Mouse (Mus musculus): ENCODE measurements around the gene Acy3. TPM values are rescaled to one million over a fixed set of nuclear protein-coding genes. Genes with fewer than 3 reads are reported as not detected.

The Acy3 gene
- total and polyA plus RNA-seq, 3 experiments, result 0.25 to 0.83 TPM; not detected in 1

- DNase-seq (ENCODE audit: extremely low read depth), result no peak
- dilution Hi-C loops (cut with MboI; ENCODE audit: extremely low pct_ligation_motif_present, extremely low pct_unique_long_range_greater_than_20kb, low sequenced_read_pairs), result no loop called here
- peaks cover 45 to 73% of the 10 kb centered on the region in 2 experiments for H3K36me3 ChIP-seq (replicated peaks in 1 of 2; ENCODE audit: control insufficient read depth in 1 of 2, insufficient read depth in 1 of 2, low read length in 1 of 2)
Measured at GRCm38 (mm10) chr19:4004331-4004730, 18.0 kb downstream of the Acy3 start.

GRCm38 (mm10) chr19:4005091-4005490, 18.7 kb downstream of the Acy3 start:
- H3K27me3 ChIP-seq (replicated peaks), result no peaks in the 10 kb centered on the region

More at GRCm38 (mm10) chr19:4004331-4004730, 18.0 kb downstream of the Acy3 start:
- in situ Hi-C loops (cut with MboI; ENCODE audit: low pct_ligation_motif_present, low pct_unique_long_range_greater_than_20kb, low sequenced_read_pairs), result no loop called here
- TF ChIP-seq CHD2 (IDR thresholded peaks at IDR 0.05; ENCODE audit: low read length), result no peak
- no peak for TF ChIP-seq HCFC1 (IDR thresholded peaks at IDR 0.05; ENCODE audit: low read depth, low read length)
- TF ChIP-seq ZMIZ1 (IDR thresholded peaks at IDR 0.05; ENCODE audit: low read depth, low read length), result no peak
- TF ChIP-seq SIN3A (IDR thresholded peaks at IDR 0.05; ENCODE audit: low read length), result no peak
- no peak for TF ChIP-seq USF1 (IDR thresholded peaks at IDR 0.05; ENCODE audit: low read depth, low read length)
- no peak for TF ChIP-seq JUND (conservative IDR thresholded peaks at IDR 0.05; ENCODE audit: low read depth, low read length)
- no peak for TF ChIP-seq JUN (IDR thresholded peaks at IDR 0.05; ENCODE audit: insufficient read depth, low read depth, low read length)
- no peak for TF ChIP-seq MAX (IDR thresholded peaks at IDR 0.05; ENCODE audit: low read length)
- no peak for TF ChIP-seq POLR2A (IDR thresholded peaks at IDR 0.05; ENCODE audit: low read depth, low read length)
- TF ChIP-seq MAFK (IDR thresholded peaks at IDR 0.05; ENCODE audit: insufficient replicate concordance, low read length), result no peak
- TF ChIP-seq ELF1 (IDR thresholded peaks at IDR 0.05; ENCODE audit: low read depth, low read length), result no peak
- TF ChIP-seq ETS1 (conservative IDR thresholded peaks at IDR 0.05; ENCODE audit: low read depth, low read length), result no peak
- Histone ChIP-seq H3K9me3 (replicated peaks; ENCODE audit: low read length) (no peaks in the 10 kb centered on the region), H3K4me1 (ENCODE audit: control insufficient read depth in 1 of 2, insufficient read depth in 2 of 2) (peaks cover 8 to 17% of the 10 kb centered on the region in 2 experiments), H3K4me3 (replicated peaks in 1 of 3; ENCODE audit: low read depth in 2 of 3, low read length in 2 of 3, poor library complexity in 1 of 3) (no peak overlapping the region), H3K79me2 (replicated peaks; ENCODE audit: control insufficient read depth, extremely low read depth, insufficient read depth, poor library complexity, severe bottlenecking) (no peaks in the 10 kb centered on the region), H3K9ac (ENCODE audit: insufficient read depth, low read depth) (no peak overlapping the region), H3K27ac (ENCODE audit: insufficient read depth, low read depth) (no peak overlapping the region), H3K27me3 (replicated peaks) (no peaks in the 10 kb centered on the region), H3K4me2 (ENCODE audit: insufficient read depth, low read depth, poor library complexity, severe bottlenecking) (no peak overlapping the region)

GRCm38 (mm10) chr19:4005971-4006370, 19.6 kb downstream of the Acy3 start:
- DNase-seq (ENCODE audit: extremely low read depth), result no peak
- Histone ChIP-seq H3K79me2 (replicated peaks; ENCODE audit: control insufficient read depth, extremely low read depth, insufficient read depth, poor library complexity, severe bottlenecking) (no peaks in the 10 kb centered on the region), H3K4me3 (replicated peaks in 1 of 3; ENCODE audit: low read depth in 2 of 3, low read length in 2 of 3, poor library complexity in 1 of 3) (no peak overlapping the region), H3K27me3 (replicated peaks) (no peaks in the 10 kb centered on the region), H3K36me3 (replicated peaks in 1 of 2; ENCODE audit: control insufficient read depth in 1 of 2, insufficient read depth in 1 of 2, low read length in 1 of 2) (peaks cover 56 to 89% of the 10 kb centered on the region in 2 experiments), H3K9me3 (replicated peaks; ENCODE audit: low read length) (no peaks in the 10 kb centered on the region), H3K9ac (ENCODE audit: insufficient read depth, low read depth) (no peak overlapping the region), H3K4me2 (ENCODE audit: insufficient read depth, low read depth, poor library complexity, severe bottlenecking) (no peak overlapping the region), H3K4me1 (ENCODE audit: control insufficient read depth in 1 of 2, insufficient read depth in 2 of 2) (peaks cover 4 to 12% of the 10 kb centered on the region in 2 experiments), H3K27ac (ENCODE audit: insufficient read depth, low read depth) (no peak overlapping the region)
- in situ Hi-C loops (cut with MboI; ENCODE audit: low pct_ligation_motif_present, low pct_unique_long_range_greater_than_20kb, low sequenced_read_pairs), result no loop called here
- TF ChIP-seq PAX5 (IDR thresholded peaks at IDR 0.05; ENCODE audit: low read length) (no peak), HCFC1 (IDR thresholded peaks at IDR 0.05; ENCODE audit: low read depth, low read length) (no peak), POLR2A (IDR thresholded peaks at IDR 0.05; ENCODE audit: low read depth, low read length) (no peak), GABPA (IDR thresholded peaks at IDR 0.05; ENCODE audit: insufficient replicate concordance, low read depth, low read length) (no peak), MAX (IDR thresholded peaks at IDR 0.05; ENCODE audit: low read length) (no peak), USF1 (IDR thresholded peaks at IDR 0.05; ENCODE audit: low read depth, low read length) (no peak), RAD21 (IDR thresholded peaks at IDR 0.05; ENCODE audit: low read depth, low read length) (no peak), USF2 (conservative IDR thresholded peaks at IDR 0.05; ENCODE audit: low read depth, low read length) (no peak), CHD1 (IDR thresholded peaks at IDR 0.05; ENCODE audit: low read depth, low read length) (no peak), MXI1 (IDR thresholded peaks at IDR 0.05; ENCODE audit: low read depth, low read length) (no peak)
- dilution Hi-C loops (cut with MboI; ENCODE audit: extremely low pct_ligation_motif_present, extremely low pct_unique_long_range_greater_than_20kb, low sequenced_read_pairs), result no loop called here

More at GRCm38 (mm10) chr19:4005091-4005490, 18.7 kb downstream of the Acy3 start:
- no peak for DNase-seq (ENCODE audit: extremely low read depth)
- Histone ChIP-seq H3K79me2 (replicated peaks; ENCODE audit: control insufficient read depth, extremely low read depth, insufficient read depth, poor library complexity, severe bottlenecking) (no peaks in the 10 kb centered on the region), H3K27ac (ENCODE audit: insufficient read depth, low read depth) (no peak overlapping the region), H3K4me3 (replicated peaks in 1 of 3; ENCODE audit: low read depth in 2 of 3, low read length in 2 of 3, poor library complexity in 1 of 3) (no peak overlapping the region), H3K4me2 (ENCODE audit: insufficient read depth, low read depth, poor library complexity, severe bottlenecking) (no peak overlapping the region), H3K9ac (ENCODE audit: insufficient read depth, low read depth) (no peak overlapping the region), H3K4me1 (ENCODE audit: control insufficient read depth in 1 of 2, insufficient read depth in 2 of 2) (peaks cover 5 to 12% of the 10 kb centered on the region in 2 experiments), H3K9me3 (replicated peaks; ENCODE audit: low read length) (no peaks in the 10 kb centered on the region), H3K36me3 (replicated peaks in 1 of 2; ENCODE audit: control insufficient read depth in 1 of 2, insufficient read depth in 1 of 2, low read length in 1 of 2) (peaks cover 53 to 81% of the 10 kb centered on the region in 2 experiments)
- dilution Hi-C loops (cut with MboI; ENCODE audit: extremely low pct_ligation_motif_present, extremely low pct_unique_long_range_greater_than_20kb, low sequenced_read_pairs) (no loop called here), in situ Hi-C loops (cut with MboI; ENCODE audit: low pct_ligation_motif_present, low pct_unique_long_range_greater_than_20kb, low sequenced_read_pairs) (no loop called here)
- TF ChIP-seq USF2 (conservative IDR thresholded peaks at IDR 0.05; ENCODE audit: low read depth, low read length) (no peak), SMC3 (IDR thresholded peaks at IDR 0.05; ENCODE audit: low read depth, low read length) (no peak), MYC (IDR thresholded peaks at IDR 0.05; ENCODE audit: low read depth, low read length) (no peak), RAD21 (IDR thresholded peaks at IDR 0.05; ENCODE audit: low read depth, low read length) (no peak), CHD1 (IDR thresholded peaks at IDR 0.05; ENCODE audit: low read depth, low read length) (no peak)

Data from CH12.LX (cell line).